Mouse (Mus musculus): ENCODE results near the gene Nxt1. TPM values are rescaled to one million over a fixed set of nuclear protein-coding genes. Genes with fewer than 3 reads are reported as not detected.

The Nxt1 gene
- polyA plus RNA-seq, 1 experiment: 43.8 TPM

DNA sequence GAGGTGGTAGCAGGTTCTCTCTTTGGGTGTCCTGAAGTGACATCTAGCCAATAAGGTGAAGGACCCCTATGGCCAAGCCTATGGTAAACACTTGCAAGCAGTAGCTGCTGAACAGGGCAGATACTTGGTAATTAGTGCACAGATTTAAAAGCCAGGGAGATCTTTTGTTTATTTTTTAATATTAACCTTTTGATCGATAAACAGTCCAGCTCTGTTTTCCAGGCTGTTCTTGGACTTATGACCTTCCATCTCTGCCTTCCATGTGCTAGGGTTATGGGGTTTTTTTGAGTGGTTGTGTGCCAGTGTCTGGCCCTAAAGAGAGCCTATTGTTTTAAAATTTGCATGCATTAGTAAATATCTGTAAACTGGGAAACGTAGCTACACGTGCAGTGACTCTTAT is 17.9 kb downstream of the Nxt1 start:
- DNase-seq (ENCODE audit: low read depth): no peak
- TF ChIP-seq POLR2A (IDR thresholded peaks at IDR 0.05; ENCODE audit: borderline replicate concordance, extremely low read depth, insufficient read depth, insufficient read length, poor library complexity, severe bottlenecking): no peak
- TF ChIP-seq CTCF (IDR thresholded peaks at IDR 0.05; ENCODE audit: borderline replicate concordance, extremely low read depth, insufficient read depth, insufficient read length): no peak

DNA sequence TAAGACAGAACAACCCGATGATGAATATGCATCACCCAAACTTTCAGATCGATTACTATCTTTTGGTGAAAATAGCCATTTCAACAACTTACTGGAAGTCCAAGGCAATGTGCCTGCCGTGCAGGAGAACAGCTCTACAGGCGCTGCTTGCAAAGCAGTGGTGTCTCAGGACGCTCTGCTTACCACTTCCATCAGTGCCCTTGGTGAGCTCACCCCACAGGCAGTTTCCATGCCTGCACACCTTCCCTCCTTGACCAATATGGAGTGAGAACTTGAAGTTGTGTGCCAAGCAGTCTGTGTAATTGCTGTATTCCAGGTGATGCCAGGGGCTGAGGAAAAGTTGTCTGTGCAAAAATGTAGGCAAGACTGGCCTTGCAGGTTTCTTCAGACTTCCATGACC is 18.4 kb downstream of the Nxt1 start:
- DNase-seq (ENCODE audit: low read depth): no peak
- TF ChIP-seq CTCF (IDR thresholded peaks at IDR 0.05; ENCODE audit: borderline replicate concordance, extremely low read depth, insufficient read depth, insufficient read length) (no peak), POLR2A (IDR thresholded peaks at IDR 0.05; ENCODE audit: borderline replicate concordance, extremely low read depth, insufficient read depth, insufficient read length, poor library complexity, severe bottlenecking) (no peak)

DNA sequence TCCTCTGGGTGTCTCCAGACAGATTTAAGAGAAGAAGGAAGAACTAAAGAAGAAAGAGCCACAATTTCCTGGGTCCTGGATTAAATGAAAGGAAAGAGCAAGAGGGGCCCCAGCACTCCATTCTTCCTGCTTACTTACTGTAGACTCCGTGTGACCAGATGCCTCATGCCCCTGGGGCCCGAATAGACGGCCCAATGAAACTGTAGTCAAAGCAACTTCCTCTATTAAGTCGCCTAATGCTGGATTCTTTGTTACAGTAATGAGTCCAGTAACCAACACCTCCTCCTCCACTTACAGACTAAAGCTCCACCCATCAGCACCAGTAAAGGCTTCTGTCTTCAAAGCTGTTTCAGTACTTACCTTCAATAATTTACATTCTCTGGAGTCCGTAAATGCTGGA is 26.2 kb downstream of the Nxt1 start:
- DNase-seq (ENCODE audit: low read depth): no peak
- TF ChIP-seq CTCF (IDR thresholded peaks at IDR 0.05; ENCODE audit: borderline replicate concordance, extremely low read depth, insufficient read depth, insufficient read length): no peak
- no peak for TF ChIP-seq POLR2A (IDR thresholded peaks at IDR 0.05; ENCODE audit: borderline replicate concordance, extremely low read depth, insufficient read depth, insufficient read length, poor library complexity, severe bottlenecking)

DNA sequence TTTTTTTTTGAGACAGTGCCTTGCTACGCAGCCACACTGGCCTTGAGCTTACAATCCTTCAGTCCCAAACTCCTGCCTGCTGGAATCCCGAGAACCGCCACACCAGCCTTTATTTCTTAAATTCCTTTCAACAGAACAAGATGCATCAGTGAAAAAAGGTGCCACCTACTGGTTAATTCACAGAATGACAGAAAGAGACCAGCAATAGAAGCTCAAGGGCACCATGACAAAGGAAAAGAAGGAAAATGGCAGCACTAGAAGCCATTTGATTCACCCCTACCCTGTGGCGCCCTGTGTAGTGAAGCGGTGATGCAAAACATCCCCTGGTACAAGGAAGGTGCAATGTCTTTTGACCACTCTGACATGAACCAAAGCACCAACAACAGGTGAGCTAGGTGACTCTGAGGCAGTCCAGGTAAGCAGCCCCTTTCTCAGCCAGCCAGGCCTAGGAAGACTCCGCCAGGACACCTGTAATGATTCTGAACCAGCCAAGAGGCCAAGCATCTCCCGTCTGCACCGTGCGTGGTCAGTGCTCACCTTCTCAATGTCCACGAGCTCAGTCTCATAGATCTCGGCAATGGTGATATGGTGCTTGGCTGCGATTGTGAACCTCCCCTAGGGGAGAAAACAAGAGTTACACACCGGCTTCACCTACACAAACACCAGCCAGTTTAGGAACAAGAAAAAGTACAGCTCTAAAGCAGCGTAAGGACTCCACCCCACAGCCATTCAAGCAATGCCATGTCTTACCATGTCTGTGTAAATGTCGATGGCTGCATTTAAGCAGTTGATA is 34.2 kb downstream of the Nxt1 start:
- DNase-seq (ENCODE audit: low read depth): peak; percentile 65
- TF ChIP-seq POLR2A (IDR thresholded peaks at IDR 0.05; ENCODE audit: borderline replicate concordance, extremely low read depth, insufficient read depth, insufficient read length, poor library complexity, severe bottlenecking) (no peak), CTCF (IDR thresholded peaks at IDR 0.05; ENCODE audit: borderline replicate concordance, extremely low read depth, insufficient read depth, insufficient read length) (peak; percentile 28; the same call in 1 of the 2 replicates)

DNA sequence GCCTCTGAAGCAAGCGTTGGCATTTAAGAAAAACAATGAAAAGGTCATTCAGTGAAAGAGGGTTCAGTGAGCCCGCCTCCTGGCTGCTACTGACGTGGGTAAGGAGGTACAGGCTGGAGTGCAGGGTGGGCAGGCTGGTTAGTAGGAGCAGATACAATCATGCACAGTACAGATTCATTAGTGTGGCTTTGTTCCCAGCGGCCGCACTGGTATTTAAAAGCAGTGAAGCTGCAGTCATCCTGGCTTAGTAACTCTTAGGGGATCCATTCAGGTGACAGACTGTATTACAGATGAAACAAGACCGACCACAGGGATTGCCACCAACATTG is 34.8 kb downstream of the Nxt1 start:
- DNase-seq (ENCODE audit: low read depth): peak; percentile 5
- TF ChIP-seq POLR2A (IDR thresholded peaks at IDR 0.05; ENCODE audit: borderline replicate concordance, extremely low read depth, insufficient read depth, insufficient read length, poor library complexity, severe bottlenecking): no peak

DNA sequence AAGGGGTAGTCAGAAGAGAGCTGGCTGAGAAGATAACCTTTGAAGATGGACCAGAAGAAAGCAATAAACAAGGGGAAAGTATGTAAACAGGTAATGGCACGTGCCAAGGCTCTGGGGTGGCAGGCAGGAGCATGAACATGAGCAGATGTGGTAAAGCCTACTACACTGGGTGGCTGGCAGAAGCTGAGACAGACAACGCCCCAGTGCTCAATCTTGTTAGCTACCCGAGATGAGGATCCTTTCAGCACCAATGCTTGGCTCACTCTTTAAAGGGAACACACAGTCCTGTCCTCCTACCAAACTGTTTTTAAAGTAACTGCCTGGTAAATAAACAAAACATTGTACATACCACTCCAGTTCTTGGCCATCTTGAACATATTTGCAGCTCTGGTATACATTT is 39.9 kb downstream of the Nxt1 start:
- DNase-seq (ENCODE audit: low read depth): no peak
- TF ChIP-seq CTCF (IDR thresholded peaks at IDR 0.05; ENCODE audit: borderline replicate concordance, extremely low read depth, insufficient read depth, insufficient read length) (no peak), POLR2A (IDR thresholded peaks at IDR 0.05; ENCODE audit: borderline replicate concordance, extremely low read depth, insufficient read depth, insufficient read length, poor library complexity, severe bottlenecking) (no peak)

DNA sequence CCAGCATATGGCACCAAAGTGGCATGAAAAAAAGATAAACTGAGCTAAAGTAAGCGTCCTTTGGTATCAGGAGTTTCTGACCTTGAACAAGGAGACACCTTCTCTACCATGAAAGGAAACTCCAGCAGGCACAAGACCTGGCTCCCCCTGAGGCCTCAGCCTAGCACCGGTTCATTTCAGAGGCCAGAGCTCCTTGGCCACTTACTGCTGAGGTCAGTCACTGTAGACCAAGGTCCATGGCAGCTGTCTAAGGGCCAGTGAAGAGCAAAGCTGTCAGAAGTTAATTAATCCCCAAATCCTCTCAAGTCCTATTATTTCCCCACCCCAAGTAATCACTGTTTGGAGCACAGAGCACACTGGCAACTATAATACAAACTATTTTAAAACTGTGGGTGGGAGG is 44.7 kb downstream of the Nxt1 start:
- no peak for TF ChIP-seq CTCF (IDR thresholded peaks at IDR 0.05; ENCODE audit: borderline replicate concordance, extremely low read depth, insufficient read depth, insufficient read length)
- no peak for TF ChIP-seq POLR2A (IDR thresholded peaks at IDR 0.05; ENCODE audit: borderline replicate concordance, extremely low read depth, insufficient read depth, insufficient read length, poor library complexity, severe bottlenecking)
- DNase-seq (ENCODE audit: low read depth): no peak

DNA sequence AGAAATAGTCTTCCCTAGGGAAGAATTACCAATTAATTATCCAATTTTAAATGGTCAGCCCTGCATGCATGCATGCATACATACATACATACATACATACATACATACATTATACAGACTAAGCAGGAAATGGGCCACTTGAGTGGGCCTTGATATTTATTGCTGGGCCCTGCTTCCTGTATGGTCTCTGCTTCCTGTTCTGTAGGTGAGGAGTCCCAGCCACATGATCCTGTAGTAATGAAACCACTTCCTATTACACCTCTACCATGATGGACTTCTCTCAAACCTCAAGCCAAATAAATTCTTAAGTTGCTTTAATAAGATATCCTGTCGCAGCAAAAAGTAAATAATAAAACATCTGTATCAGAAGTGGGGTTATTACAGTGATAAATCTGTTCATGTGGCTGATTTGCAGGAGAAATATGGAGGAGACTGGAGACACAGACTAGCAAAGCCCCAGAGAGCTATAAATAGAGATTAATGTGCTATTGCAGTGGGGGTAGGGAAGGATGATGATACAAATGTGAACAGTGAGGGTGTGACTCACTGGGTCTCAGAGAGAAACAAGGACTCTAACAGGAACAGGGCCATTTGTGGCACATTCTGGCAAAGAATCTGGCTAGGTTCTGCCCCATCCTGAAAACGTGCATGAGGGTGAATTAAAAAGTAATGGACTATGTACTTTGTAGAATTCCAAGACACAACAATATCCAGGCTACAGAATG is 47.0 kb downstream of the Nxt1 start:
- TF ChIP-seq POLR2A (IDR thresholded peaks at IDR 0.05; ENCODE audit: borderline replicate concordance, extremely low read depth, insufficient read depth, insufficient read length, poor library complexity, severe bottlenecking): no peak
- TF ChIP-seq CTCF (IDR thresholded peaks at IDR 0.05; ENCODE audit: borderline replicate concordance, extremely low read depth, insufficient read depth, insufficient read length): no peak
- no peak for DNase-seq (ENCODE audit: low read depth)

Other genes starting within 250 kb of the Nxt1 start
- 6.8 and 13.9 TPM in 2 replicates for gene Cd93, start 229.0 kb upstream of the Nxt1 start, polyA plus RNA-seq (2012; rRNA removed)
- gene Gzf1, start 8.4 kb downstream of the Nxt1 start, polyA plus RNA-seq (2012; rRNA removed): 12.9 and 15.0 TPM in 2 replicates
- gene Napb, start 59.9 kb downstream of the Nxt1 start, polyA plus RNA-seq (2012; rRNA removed): 32.7 and 47.7 TPM in 2 replicates
- not detected in 2 replicates for gene Cstl1, start 77.8 kb downstream of the Nxt1 start, polyA plus RNA-seq (2012; rRNA removed)
- gene Cst11, start 98.9 kb downstream of the Nxt1 start, polyA plus RNA-seq (2012; rRNA removed): 0.16 TPM in 1 of 2 replicates, not detected in the other
- not detected in 2 replicates for gene 8030411F24Rik, start 109.4 kb downstream of the Nxt1 start, polyA plus RNA-seq (2012; rRNA removed)
- gene Cst12, start 116.8 kb downstream of the Nxt1 start, polyA plus RNA-seq (2012; rRNA removed): not detected in 2 replicates
- 0.10 TPM in 1 of 2 replicates, not detected in the other for gene Cst8, start 126.2 kb downstream of the Nxt1 start, polyA plus RNA-seq (2012; rRNA removed)
- not detected in 2 replicates for gene Cst13, start 147.5 kb downstream of the Nxt1 start, polyA plus RNA-seq (2012; rRNA removed)
- gene Cst9, start 162.5 kb downstream of the Nxt1 start, polyA plus RNA-seq (2012; rRNA removed): not detected in 2 replicates
- gene 9230104L09Rik, start 192.4 kb downstream of the Nxt1 start, polyA plus RNA-seq (2012; rRNA removed): not detected in 2 replicates
- gene Cst3, start 203.1 kb downstream of the Nxt1 start, polyA plus RNA-seq (2012; rRNA removed): 465 and 499 TPM in 2 replicates

Data from brain, embryonic 14.5 days (tissue).